Mouse (Mus musculus): ENCODE measurements at regions not wholly inside any gene's neighbourhood (a gene's known extent, or its start where the extent isn't known, plus 50 kb on each side); places are given as distances from the start of the nearest gene placed in this dataset.

- 40% methylated on average over 4 of the region's 4 CpGs for WGBS
- H3K4me1 ChIP-seq: no peaks in the 10 kb centered on the region
- ATAC-seq (replicated peaks; ENCODE audit: low FRiP score): no peak
Measured at GRCm38 (mm10) chr10:30257889-30258288, 57.5 kb upstream of the Cenpw start.

More at GRCm38 (mm10) chr10:30257889-30258288, 57.5 kb upstream of the Cenpw start:
- Histone ChIP-seq H3K9ac (no peak overlapping the region), H3K27me3 (no peaks in the 10 kb centered on the region), H3K9me3 (replicated peaks) (no peaks in the 10 kb centered on the region), H3K4me3 (replicated peaks) (no peak overlapping the region), H3K4me2 (no peak overlapping the region), H3K36me3 (no peaks in the 10 kb centered on the region), H3K27ac (no peak overlapping the region)

Measured in kidney, embryonic 15.5 days (tissue).